Mouse (Mus musculus) lung, adult 2 months (tissue): ENCODE measurements around the gene Adora2a. TPM values are rescaled to one million over a fixed set of nuclear protein-coding genes. Genes with fewer than 3 reads are reported as not detected.
"Not testable (repeated sequence)": the region's sequence is repeated elsewhere in the genome, so short reads cannot be mapped to it uniquely, and the experiment has no call there.

Experiments
- DNase-seq: peaks from one replicate; pipeline ENCODE4 v3.0.0; 2022
- H3K4me1 ChIP-seq: fragments of 200-500 bp; 2 replicates; pipeline ENCODE4 v1.6.1; 2011; ENCODE audit warnings: low read length; ENCODE audit not compliant: control insufficient read depth, insufficient read depth
- H3K4me3 ChIP-seq: fragments of 200-500 bp; replicated peaks from 2 replicates; pipeline ENCODE3; 2011; ENCODE audit warnings: low read depth, mild to moderate bottlenecking, control low read depth, low read length; ENCODE audit errors: extremely low read depth
- CTCF ChIP-seq: fragments of 200-500 bp; IDR thresholded peaks from 2 replicates; pipeline ENCODE4 v1.5.1; 2011; ENCODE audit warnings: mild to moderate bottlenecking, low read length, control low read depth; ENCODE audit not compliant: insufficient read depth
- POLR2A ChIP-seq: fragments of 200-500 bp; IDR thresholded peaks from 2 replicates; pipeline ENCODE4 v1.6.1; 2011; ENCODE audit warnings: low read depth, mild to moderate bottlenecking, control low read depth, low read length, borderline replicate concordance; ENCODE audit errors: extremely low read depth
- WGBS: fragments of 180-500 bp; shearing (Covaris S2); methylation state at CpG from one replicate; pipeline ENCODE4 v1.1.7; 2018; 5-methylcytosine and 5-hydroxymethylcytosine counted together
- polyA plus RNA-seq: library from polyadenylated mRNA; depleted of rRNA; stranded (reverse); fragments of >200 nt; gene quantifications from 2 replicates; pipeline ENCODE4 v1.2.3, GENCODE M21; 2012; rRNA removed

Adora2a gene
- polyA plus RNA-seq, 1 experiment = 13.3 TPM

- H3K4me1 ChIP-seq = peaks cover 6% of the 10 kb centered on the region
- 0 out of 2 replicates have a peak, but pooled peaks have one; percentile 9 for TF ChIP-seq POLR2A
- no peak for TF ChIP-seq CTCF
- H3K4me3 ChIP-seq = peak overlapping the region; percentile 58
- WGBS = 51% methylated on average over 6 of the region's 6 CpGs
- no peak for DNase-seq
Measured at GRCm38 (mm10) chr10:75365231-75365633, 48.6 kb downstream of the Adora2a start.

GRCm38 (mm10) chr10:75373655-75374351 lies 57.1 kb downstream of the Adora2a start:
- WGBS = 32% methylated on average over 16 of the region's 19 CpGs
- H3K4me1 ChIP-seq, H3K4me3 ChIP-seq: not testable (repeated sequence)
- peak; percentile 28 for DNase-seq

GRCm38 (mm10) chr10:75378688-75379087 lies 62.0 kb downstream of the Adora2a start:
- DNase-seq = no peak
- Histone ChIP-seq H3K4me3 (no peak overlapping the region), H3K4me1 (no peaks in the 10 kb centered on the region)
- no peak for TF ChIP-seq CTCF
- no peak for TF ChIP-seq POLR2A
- 50% methylated on average over 10 of the region's 10 CpGs for WGBS

Other genes with a start within 250 kb of the Adora2a start
- gene Specc1l, start 104.8 kb upstream of the Adora2a start, polyA plus RNA-seq = 60.8 and 73.3 TPM in 2 replicates
- gene Upb1, start 84.2 kb downstream of the Adora2a start, polyA plus RNA-seq = 0.35 and 0.59 TPM in 2 replicates
- 11.5 and 17.2 TPM in 2 replicates for gene Snrpd3, start 200.7 kb downstream of the Adora2a start, polyA plus RNA-seq
- gene Gucd1, start 201.1 kb downstream of the Adora2a start, polyA plus RNA-seq = 37.0 and 49.1 TPM in 2 replicates
- gene Lrrc75b, start 243.5 kb downstream of the Adora2a start, polyA plus RNA-seq = 0.30 and 0.36 TPM in 2 replicates
- 1.8 and 2.2 TPM in 2 replicates for gene Ggt1, start 244.7 kb downstream of the Adora2a start, polyA plus RNA-seq